Mouse (Mus musculus) MEL (cell line): ENCODE results near the gene Fam184a. TPM values are rescaled to one million over a fixed set of nuclear protein-coding genes. Genes with fewer than 3 reads are reported as not detected.

Experiments
- DNase-seq: peaks from one replicate; pipeline ENCODE4 v3.0.0; 2011; ENCODE audit warnings: low read depth, low spot score
- H3K27ac ChIP-seq: 2 replicates; pipeline ENCODE4 v1.5.1; 2012; ENCODE audit warnings: low read depth, mild to moderate bottlenecking, control low read depth, low read length, moderate library complexity; ENCODE audit not compliant: control insufficient read depth
- H3K27me3 ChIP-seq, 2 experiments: fragments of 150-350 bp in 1 of 2; sonication (generic) in 1 of 2; 2 replicates each; pipeline ENCODE4 v1.6.1; 2012; ENCODE audit warnings: low read length in 2 of 2, mild to moderate bottlenecking in 2 of 2, improper control_type of control experiment in 1 of 2, moderate library complexity in 1 of 2; ENCODE audit not compliant: insufficient read depth in 2 of 2, control insufficient read depth in 1 of 2
- H3K36me3 ChIP-seq, 2 experiments: 2 replicates each; pipeline ENCODE4 v1.6.1; 2012 to 2014; ENCODE audit warnings: low read length in 2 of 2, improper control_type of control experiment in 1 of 2, inconsistent platforms in 1 of 2, mild to moderate bottlenecking in 1 of 2; ENCODE audit not compliant: insufficient read depth in 2 of 2, control insufficient read depth in 1 of 2
- H3K4me1 ChIP-seq, 2 experiments: fragments of 150-350 bp in 1 of 2; sonication (generic) in 1 of 2; 2 replicates each; pipeline ENCODE4 v1.6.1; 2012; ENCODE audit warnings: low read length in 2 of 2, improper control_type of control experiment in 1 of 2, mild to moderate bottlenecking in 1 of 2; ENCODE audit not compliant: insufficient read depth in 2 of 2, control insufficient read depth in 1 of 2
- H3K4me3 ChIP-seq, 2 experiments: fragments of 150-350 bp in 1 of 2; sonication (generic) in 1 of 2; 2 replicates each; pipeline ENCODE4 v1.5.1; 2012; ENCODE audit warnings: low read depth in 2 of 2, low read length in 2 of 2, mild to moderate bottlenecking in 2 of 2, moderate library complexity in 2 of 2, control low read depth in 1 of 2, improper control_type of control experiment in 1 of 2; ENCODE audit not compliant: control insufficient read depth in 1 of 2, insufficient read depth in 1 of 2
- H3K79me2 ChIP-seq: 2 replicates; pipeline ENCODE4 v1.6.1; 2012; ENCODE audit warnings: mild to moderate bottlenecking, low read length, moderate library complexity; ENCODE audit not compliant: control insufficient read depth, poor library complexity, insufficient read depth
- H3K9ac ChIP-seq: 2 replicates; pipeline ENCODE4 v1.6.1; 2012; ENCODE audit warnings: low read depth, mild to moderate bottlenecking, control low read depth, low read length, moderate library complexity; ENCODE audit not compliant: control insufficient read depth, poor library complexity, severe bottlenecking
- H3K9me3 ChIP-seq: fragments of 150-350 bp; sonication (generic); replicated peaks from 2 replicates; pipeline ENCODE4 v1.6.1; 2012; ENCODE audit warnings: mild to moderate bottlenecking, low read length, improper control_type of control experiment, moderate library complexity; ENCODE audit not compliant: insufficient read depth
- BHLHE40 ChIP-seq: IDR thresholded peaks from 2 replicates; pipeline ENCODE4 v1.6.1; 2012; ENCODE audit warnings: low read depth, mild to moderate bottlenecking, inconsistent platforms, low read length, improper control_type of control experiment, borderline replicate concordance
- ELF1 ChIP-seq: IDR thresholded peaks from 2 replicates; pipeline ENCODE4 v1.6.1; 2014; ENCODE audit warnings: low read depth, mild to moderate bottlenecking, inconsistent platforms, low read length, improper control_type of control experiment, moderate library complexity
- EP300 ChIP-seq, 2 experiments: IDR thresholded peaks; 2 replicates each; pipeline ENCODE4 v1.6.1; 2011; ENCODE audit warnings: improper control_type of control experiment in 2 of 2, low read length in 2 of 2, low read depth in 1 of 2, mild to moderate bottlenecking in 1 of 2
- ETS1 ChIP-seq: IDR thresholded peaks from 2 replicates; pipeline ENCODE4 v1.6.1; 2012; ENCODE audit warnings: low read depth, mild to moderate bottlenecking, inconsistent platforms, low read length, improper control_type of control experiment, moderate library complexity
- GATA1 ChIP-seq: IDR thresholded peaks from 2 replicates; pipeline ENCODE4 v1.6.1; 2011; ENCODE audit warnings: low read depth, low read length, improper control_type of control experiment
- JUND ChIP-seq: IDR thresholded peaks from 2 replicates; pipeline ENCODE4 v1.6.1; 2011; ENCODE audit warnings: low read depth, mild to moderate bottlenecking, improper control_type of control experiment, low read length
- MAFK ChIP-seq: IDR thresholded peaks from 2 replicates; pipeline ENCODE4 v1.6.1; 2011; ENCODE audit warnings: low read depth, mild to moderate bottlenecking, low read length, improper control_type of control experiment, borderline replicate concordance
- MAX ChIP-seq: IDR thresholded peaks from 2 replicates; pipeline ENCODE4 v1.6.1; 2011; ENCODE audit warnings: low read length, improper control_type of control experiment
- MAZ ChIP-seq: IDR thresholded peaks from 2 replicates; pipeline ENCODE4 v1.6.1; 2012; ENCODE audit warnings: low read depth, mild to moderate bottlenecking, inconsistent platforms, low read length, improper control_type of control experiment
- MXI1 ChIP-seq: IDR thresholded peaks from 2 replicates; pipeline ENCODE4 v1.6.1; 2011; ENCODE audit warnings: mild to moderate bottlenecking, low read depth, low read length, improper control_type of control experiment
- MYC ChIP-seq: IDR thresholded peaks from 2 replicates; pipeline ENCODE4 v1.6.1; 2011; ENCODE audit warnings: low read depth, mild to moderate bottlenecking, low read length, improper control_type of control experiment, moderate library complexity
- NRF1 ChIP-seq: IDR thresholded peaks from 2 replicates; pipeline ENCODE4 v1.6.1; 2014; ENCODE audit warnings: low read depth, mild to moderate bottlenecking, inconsistent platforms, low read length, improper control_type of control experiment, moderate library complexity; ENCODE audit not compliant: poor library complexity, insufficient read depth, severe bottlenecking
- POLR2A ChIP-seq, 2 experiments: IDR thresholded peaks; 2 replicates each; pipeline ENCODE4 v1.6.1; 2011 to 2012; ENCODE audit warnings: low read length in 2 of 2, mild to moderate bottlenecking in 2 of 2, control low read depth in 1 of 2, improper control_type of control experiment in 1 of 2, low read depth in 1 of 2, moderate library complexity in 1 of 2; ENCODE audit not compliant: control insufficient read depth in 1 of 2, insufficient read depth in 1 of 2, poor library complexity in 1 of 2
- POLR2AphosphoS2 ChIP-seq: IDR thresholded peaks from 2 replicates; pipeline ENCODE4 v1.6.1; 2011; ENCODE audit warnings: low read length, improper control_type of control experiment
- POLR2AphosphoS5 ChIP-seq: IDR thresholded peaks from 2 replicates; pipeline ENCODE4 v1.6.1; 2012; ENCODE audit warnings: low read depth, borderline replicate concordance, mild to moderate bottlenecking, inconsistent platforms, low read length, moderate library complexity, mixed read lengths
- RAD21 ChIP-seq: IDR thresholded peaks from 2 replicates; pipeline ENCODE4 v1.6.1; 2011; ENCODE audit warnings: mild to moderate bottlenecking, low read depth, low read length, improper control_type of control experiment
- RCOR1 ChIP-seq: IDR thresholded peaks from 2 replicates; pipeline ENCODE4 v1.6.1; 2012; ENCODE audit warnings: low read depth, mild to moderate bottlenecking, inconsistent platforms, low read length, improper control_type of control experiment
- SIN3A ChIP-seq: IDR thresholded peaks from 2 replicates; pipeline ENCODE4 v1.6.1; 2012; ENCODE audit warnings: low read length, improper control_type of control experiment, inconsistent platforms
- UBTF ChIP-seq: IDR thresholded peaks from 2 replicates; pipeline ENCODE4 v1.6.1; 2012; ENCODE audit warnings: low read depth, mild to moderate bottlenecking, inconsistent platforms, low read length, improper control_type of control experiment, moderate library complexity, borderline replicate concordance; ENCODE audit not compliant: insufficient read depth
- USF1 ChIP-seq: IDR thresholded peaks from 2 replicates; pipeline ENCODE4 v1.6.1; 2014; ENCODE audit warnings: low read depth, mild to moderate bottlenecking, inconsistent platforms, low read length, improper control_type of control experiment, moderate library complexity
- USF2 ChIP-seq, 2 experiments: IDR thresholded peaks; 2 replicates each; pipeline ENCODE4 v1.6.1; 2011 to 2012; ENCODE audit warnings: improper control_type of control experiment in 2 of 2, low read length in 2 of 2, borderline replicate concordance in 1 of 2, inconsistent platforms in 1 of 2, low read depth in 1 of 2, mild to moderate bottlenecking in 1 of 2; ENCODE audit not compliant: insufficient read depth in 1 of 2
- ZC3H11A ChIP-seq: IDR thresholded peaks from 2 replicates; pipeline ENCODE4 v1.6.1; 2012; ENCODE audit warnings: low read depth, mild to moderate bottlenecking, inconsistent platforms, low read length, improper control_type of control experiment
- polyA plus RNA-seq, 2 experiments: library from polyadenylated mRNA; stranded (reverse) in 1 of 2; unstranded in 1 of 2; fragments of >175 nt in 1 of 2; fragments of >200 nt in 1 of 2; gene quantifications; 2 replicates each; pipeline versions ENCODE4 v1.2.1 to v1.2.4; 2012; ENCODE audit warnings: low replicate concordance in 2 of 2, low read depth in 1 of 2; ENCODE audit not compliant: insufficient read length in 2 of 2, insufficient read depth in 1 of 2, missing spikeins in 1 of 2
- total RNA-seq: library from RNA; depleted of rRNA; stranded (reverse); fragments of 300-350 nt; gene quantifications from 2 replicates; pipeline ENCODE4 v1.2.3, GENCODE M21; 2012

The Fam184a gene
- total and polyA plus RNA-seq, 3 experiments = not detected

- no peak for DNase-seq
- no peak for TF ChIP-seq NRF1
- TF ChIP-seq USF2 (IDR thresholded peaks at IDR 0.05; ENCODE audit: borderline replicate concordance in 1 of 2, insufficient read depth in 1 of 2, low read depth in 1 of 2, low read length in 2 of 2) = no peak
- no peak for TF ChIP-seq MAX
- no peak for TF ChIP-seq SIN3A
- TF ChIP-seq BHLHE40 = no peak
- TF ChIP-seq UBTF = no peak
- TF ChIP-seq EP300 (IDR thresholded peaks at IDR 0.05; ENCODE audit: low read depth in 1 of 2, low read length in 2 of 2) = no peak
- TF ChIP-seq RAD21 = no peak
- TF ChIP-seq ZC3H11A = no peak
- TF ChIP-seq MAFK = no peak
- no peak overlapping the region for H3K9ac ChIP-seq
- no peaks in the 10 kb centered on the region for H3K79me2 ChIP-seq
- no peak overlapping the region for H3K4me3 ChIP-seq
- H3K27ac ChIP-seq = no peak overlapping the region
- H3K27me3 ChIP-seq = no peaks in the 10 kb centered on the region; a peak in 2 of 4 replicates
- H3K9me3 ChIP-seq = no peaks in the 10 kb centered on the region
- no peaks in the 10 kb centered on the region for H3K4me1 ChIP-seq
- no peaks in the 10 kb centered on the region for H3K36me3 ChIP-seq
Measured at GRCm38 (mm10) chr10:53683226-53683625, 67.7 kb downstream of the Fam184a start.

GRCm38 (mm10) chr10:53679690-53680557, 71.0 kb downstream of the Fam184a start:
- H3K9ac ChIP-seq = no peak overlapping the region
- H3K4me3 ChIP-seq = no peak overlapping the region
- no peaks in the 10 kb centered on the region for H3K9me3 ChIP-seq
- no peaks in the 10 kb centered on the region for H3K36me3 ChIP-seq
- H3K27me3 ChIP-seq = peaks cover 0 to 1% of the 10 kb centered on the region in 2 experiments; a peak in 2 of 4 replicates
- no peak for DNase-seq
- H3K27ac ChIP-seq = no peak overlapping the region
- TF ChIP-seq EP300 (IDR thresholded peaks at IDR 0.05; ENCODE audit: low read depth in 1 of 2, low read length in 2 of 2) = no peak
- no peak for TF ChIP-seq GATA1
- H3K4me1 ChIP-seq = no peaks in the 10 kb centered on the region
- H3K79me2 ChIP-seq = no peaks in the 10 kb centered on the region

- no peak for DNase-seq
- Histone ChIP-seq H3K4me3 (no peak overlapping the region), H3K36me3 (no peaks in the 10 kb centered on the region)
Measured at GRCm38 (mm10) chr10:53661788-53662187, 89.1 kb downstream of the Fam184a start.

More at GRCm38 (mm10) chr10:53661788-53662187, 89.1 kb downstream of the Fam184a start:
- no peaks in the 10 kb centered on the region for H3K4me1 ChIP-seq
- no peak overlapping the region for H3K27ac ChIP-seq
- TF ChIP-seq USF1 (no peak), POLR2AphosphoS2 (no peak), JUND (no peak), ETS1 (no peak), POLR2AphosphoS5 (no peak), ELF1 (no peak), MAZ (no peak), POLR2A (IDR thresholded peaks at IDR 0.05; ENCODE audit: control insufficient read depth in 1 of 2, insufficient read depth in 1 of 2, low read depth in 1 of 2, low read length in 2 of 2, poor library complexity in 1 of 2) (no peak), RCOR1 (no peak), EP300 (IDR thresholded peaks at IDR 0.05; ENCODE audit: low read depth in 1 of 2, low read length in 2 of 2) (no peak), GATA1 (no peak), SIN3A (no peak), MXI1 (no peak), UBTF (no peak), NRF1 (no peak), MYC (no peak)
- TF ChIP-seq, all 39 proteins: peak for 0
- Histone ChIP-seq H3K79me2 (no peaks in the 10 kb centered on the region), H3K9ac (no peak overlapping the region), H3K9me3 (no peaks in the 10 kb centered on the region), H3K27me3 (peaks cover 0 to 9% of the 10 kb centered on the region in 2 experiments; a peak in 2 of 4 replicates)
